Mouse (Mus musculus) liver, embryonic 14.5 days (tissue): ENCODE data around the gene Ces3b. TPM values are rescaled to one million over a fixed set of nuclear protein-coding genes. Genes with fewer than 3 reads are reported as not detected.

Source experiments
- ATAC-seq: fragments of 200-750 bp; cut with Nextera tagmentation; 2 replicates; pipeline ENCODE4 v1.8.0; 2017; ENCODE audit warnings: moderate number of reproducible peaks, mild to moderate bottlenecking, moderate library complexity; ENCODE audit not compliant: insufficient read depth
- DNase-seq, 3 experiments: peaks; one replicate each; pipeline ENCODE4 v3.0.0-alpha.2; 2012 to 2013; ENCODE audit warnings: low read depth in 3 of 3, low spot score in 3 of 3
- H3K27ac ChIP-seq: fragments of 300-500 bp; sonication (generic); 2 replicates; pipeline ENCODE4 v1.5.1; 2014; ENCODE audit warnings: moderate library complexity, mild to moderate bottlenecking, control low read depth, inconsistent platforms
- H3K27me3 ChIP-seq: fragments of 300-500 bp; sonication (generic); 2 replicates; pipeline ENCODE4 v1.6.1; 2014; ENCODE audit warnings: mild to moderate bottlenecking, low read length, moderate library complexity; ENCODE audit not compliant: control insufficient read depth, insufficient read depth
- H3K36me3 ChIP-seq: fragments of 300-500 bp; sonication (generic); replicated peaks from 2 replicates; pipeline ENCODE4 v1.6.1; 2014; ENCODE audit warnings: low read depth; ENCODE audit not compliant: control insufficient read depth, insufficient read depth
- H3K4me1 ChIP-seq, 2 experiments: fragments of 200-500 bp in 1 of 2; fragments of 300-500 bp in 1 of 2; sonication (generic) in 1 of 2; replicated peaks; 2 replicates each; pipeline ENCODE4 v1.6.1; 2012 to 2014; ENCODE audit warnings: antibody characterized with exemption in 1 of 2, inconsistent platforms in 1 of 2, low read length in 1 of 2; ENCODE audit not compliant: control insufficient read depth in 2 of 2, insufficient read depth in 2 of 2
- H3K4me2 ChIP-seq: fragments of 300-500 bp; sonication (generic); 2 replicates; pipeline ENCODE4 v1.6.1; 2014; ENCODE audit warnings: low read depth, mild to moderate bottlenecking, control low read depth, moderate library complexity
- H3K4me3 ChIP-seq, 2 experiments: fragments of 200-500 bp in 1 of 2; fragments of 300-500 bp in 1 of 2; sonication (generic) in 1 of 2; 2 replicates each; pipeline ENCODE4 v1.5.1; 2012 to 2014; ENCODE audit warnings: low read depth in 2 of 2, low read length in 2 of 2, mild to moderate bottlenecking in 2 of 2, control low read depth in 1 of 2, inconsistent platforms in 1 of 2, moderate library complexity in 1 of 2; ENCODE audit not compliant: insufficient read depth in 1 of 2
- H3K9ac ChIP-seq: fragments of 300-500 bp; sonication (generic); replicated peaks from 2 replicates; pipeline ENCODE4 v1.6.1; 2014; ENCODE audit warnings: mild to moderate bottlenecking, control low read depth, moderate library complexity
- H3K9me3 ChIP-seq: fragments of 300-500 bp; sonication (generic); 2 replicates; pipeline ENCODE4 v1.6.1; 2016; ENCODE audit warnings: low read length, mixed read lengths; ENCODE audit not compliant: control insufficient read depth
- CTCF ChIP-seq: IDR thresholded peaks from 2 replicates; pipeline ENCODE4 v1.5.1; 2016; ENCODE audit warnings: antibody characterized with exemption, low read depth, control low read depth
- EP300 ChIP-seq: IDR thresholded peaks from 2 replicates; pipeline ENCODE4 v1.6.1; 2016; ENCODE audit warnings: antibody characterized with exemption, low read depth
- WGBS: fragments of 180-500 bp; shearing (Covaris S2); extraction: QIAGEN DNeasy Blood & Tissue Kit; methylation state at CpG from one replicate; pipeline ENCODE4 v1.1.7; 2014; ENCODE audit not compliant: insufficient replicate concordance; 5-methylcytosine and 5-hydroxymethylcytosine counted together
- polyA plus RNA-seq, 2 experiments: library from polyadenylated mRNA; depleted of rRNA in 1 of 2; stranded (reverse) in 1 of 2; unstranded in 1 of 2; fragments of >200 nt; fragmentation: Nextera tagmentation in 1 of 2; extraction: Ambion mirVana in 1 of 2; gene quantifications; 2 replicates each; pipeline versions ENCODE4 v1.2.1 to v1.2.3; 2012 to 2014

Gene Ces3b
- polyA plus RNA-seq, 2 experiments, result not detected

- no peaks in the 10 kb centered on the region for H3K27me3 ChIP-seq
- H3K36me3 ChIP-seq, result no peaks in the 10 kb centered on the region
- H3K9ac ChIP-seq, result no peak overlapping the region
- no peaks in the 10 kb centered on the region for H3K4me1 ChIP-seq
- no peak for TF ChIP-seq CTCF
- TF ChIP-seq EP300, result no peak
- WGBS, result 60% methylated on average over 3 of the region's 3 CpGs
- no peak overlapping the region for H3K4me3 ChIP-seq
- no peaks in the 10 kb centered on the region for H3K9me3 ChIP-seq
- no peak overlapping the region for H3K27ac ChIP-seq
- no peak for ATAC-seq
- DNase-seq, result no peak
- H3K4me2 ChIP-seq, result no peak overlapping the region
Measured at GRCm38 (mm10) chr8:105104220-105104619, 20.7 kb downstream of the Ces3b start.

- TF ChIP-seq CTCF, result no peak
- TF ChIP-seq EP300, result no peak
- WGBS, result 63% methylated on average over 9 of the region's 9 CpGs
- no peak overlapping the region for H3K9ac ChIP-seq
- no peak overlapping the region for H3K4me2 ChIP-seq
- no peaks in the 10 kb centered on the region for H3K4me1 ChIP-seq
- H3K27me3 ChIP-seq, result no peaks in the 10 kb centered on the region
- H3K9me3 ChIP-seq, result no peaks in the 10 kb centered on the region
- no peak for ATAC-seq
- H3K4me3 ChIP-seq, result no peak overlapping the region
- H3K27ac ChIP-seq, result no peak overlapping the region
- no peak for DNase-seq
- no peaks in the 10 kb centered on the region for H3K36me3 ChIP-seq
Measured at GRCm38 (mm10) chr8:105129864-105130263, 46.3 kb downstream of the Ces3b start.

- TF ChIP-seq EP300 (no peak), CTCF (no peak)
- ATAC-seq, result no peak
- Histone ChIP-seq H3K9ac (no peak within 1 kb of the TSS), H3K4me1 (no peaks in the 10 kb centered on the region), H3K4me3 (no peak within 1 kb of the TSS), H3K4me2 (no peak within 1 kb of the TSS), H3K27ac (no peak within 1 kb of the TSS), H3K27me3 (no peaks in the 10 kb centered on the region), H3K9me3 (no peaks in the 10 kb centered on the region), H3K36me3 (no peaks in the 10 kb centered on the region)
- no peak for DNase-seq
- 64% methylated on average over 5 of the region's 5 CpGs for WGBS
Measured at GRCm38 (mm10) chr8:105131509-105131908, 48.0 kb downstream of the Ces3b start, which contains the start of gene Ces4a. Gene Ces4a (plus strand): TSS chr8:105131800.

- peak; percentile 10 to 19 (median 13) for DNase-seq
- H3K27me3 ChIP-seq, result no peaks in the 10 kb centered on the region
- H3K4me3 ChIP-seq, result no peak overlapping the region
- no peak for TF ChIP-seq EP300
- TF ChIP-seq CTCF, result peak; percentile 83
- ATAC-seq, result no peak
- no peaks in the 10 kb centered on the region for H3K4me1 ChIP-seq
- H3K36me3 ChIP-seq, result no peaks in the 10 kb centered on the region
- H3K4me2 ChIP-seq, result no peak overlapping the region
- no peak overlapping the region for H3K27ac ChIP-seq
- H3K9ac ChIP-seq, result no peak overlapping the region
- 23% methylated on average over 4 of the region's 4 CpGs for WGBS
- no peaks in the 10 kb centered on the region for H3K9me3 ChIP-seq
Measured at GRCm38 (mm10) chr8:105138423-105138822, 54.9 kb downstream of the Ces3b start.

GRCm38 (mm10) chr8:105142395-105142794 is 58.8 kb downstream of the Ces3b start:
- no peaks in the 10 kb centered on the region for H3K4me1 ChIP-seq
- H3K27me3 ChIP-seq, result no peaks in the 10 kb centered on the region
- TF ChIP-seq CTCF (no peak), EP300 (no peak)
- 28% methylated on average over 19 of the region's 19 CpGs for WGBS
- H3K27ac ChIP-seq, result no peak overlapping the region
- no peak overlapping the region for H3K9ac ChIP-seq
- H3K36me3 ChIP-seq, result no peaks in the 10 kb centered on the region
- no peak overlapping the region for H3K4me2 ChIP-seq
- no peak overlapping the region for H3K4me3 ChIP-seq
- ATAC-seq (no peak), DNase-seq (no peak)
- no peaks in the 10 kb centered on the region for H3K9me3 ChIP-seq

Other genes with a start within 250 kb of the Ces3b start
- 0.11 and 0.18 TPM in 2 replicates for gene Ces2c, start 236.7 kb upstream of the Ces3b start, polyA plus RNA-seq (2012; rRNA removed)
- gene Ces2c, start 236.7 kb upstream of the Ces3b start, polyA plus RNA-seq (2014; fragmentation: Nextera tagmentation; extraction: Ambion mirVana), result 0.06 TPM in 1 of 2 replicates, not detected in the other
- 1.5 and 2.1 TPM in 2 replicates for gene Ces2e, start 157.5 kb upstream of the Ces3b start, polyA plus RNA-seq (2012; rRNA removed)
- gene Ces2e, start 157.5 kb upstream of the Ces3b start, polyA plus RNA-seq (2014; fragmentation: Nextera tagmentation; extraction: Ambion mirVana), result 1.6 and 2.2 TPM in 2 replicates
- not detected in 2 replicates for gene Ces2f, start 136.4 kb upstream of the Ces3b start, polyA plus RNA-seq (2012; rRNA removed)
- gene Ces2f, start 136.4 kb upstream of the Ces3b start, polyA plus RNA-seq (2014; fragmentation: Nextera tagmentation; extraction: Ambion mirVana), result not detected in 2 replicates
- 21.3 and 21.5 TPM in 2 replicates for gene Ces2g, start 122.0 kb upstream of the Ces3b start, polyA plus RNA-seq (2012; rRNA removed)
- 19.7 and 21.1 TPM in 2 replicates for gene Ces2g, start 122.0 kb upstream of the Ces3b start, polyA plus RNA-seq (2014; fragmentation: Nextera tagmentation; extraction: Ambion mirVana)
- gene Ces2h, start 82.9 kb upstream of the Ces3b start, polyA plus RNA-seq (2012; rRNA removed), result not detected in 2 replicates
- not detected in 2 replicates for gene Ces2h, start 82.9 kb upstream of the Ces3b start, polyA plus RNA-seq (2014; fragmentation: Nextera tagmentation; extraction: Ambion mirVana)
- gene Ces3a, start 35.2 kb upstream of the Ces3b start, polyA plus RNA-seq (2012; rRNA removed), result 0.18 and 0.22 TPM in 2 replicates
- 0.14 and 0.23 TPM in 2 replicates for gene Ces3a, start 35.2 kb upstream of the Ces3b start, polyA plus RNA-seq (2014; fragmentation: Nextera tagmentation; extraction: Ambion mirVana)
- gene Ces4a, start 48.0 kb downstream of the Ces3b start, polyA plus RNA-seq (2012; rRNA removed), result not detected in 2 replicates
- not detected in 2 replicates for gene Ces4a, start 48.0 kb downstream of the Ces3b start, polyA plus RNA-seq (2014; fragmentation: Nextera tagmentation; extraction: Ambion mirVana)
- gene Cbfb, start 86.9 kb downstream of the Ces3b start, polyA plus RNA-seq (2012; rRNA removed), result 3.6 and 5.8 TPM in 2 replicates
- gene Cbfb, start 86.9 kb downstream of the Ces3b start, polyA plus RNA-seq (2014; fragmentation: Nextera tagmentation; extraction: Ambion mirVana), result 7.5 and 7.8 TPM in 2 replicates
- gene D230025D16Rik, start 141.4 kb downstream of the Ces3b start, polyA plus RNA-seq (2012; rRNA removed), result 10.7 and 11.9 TPM in 2 replicates
- gene D230025D16Rik, start 141.4 kb downstream of the Ces3b start, polyA plus RNA-seq (2014; fragmentation: Nextera tagmentation; extraction: Ambion mirVana), result 14.7 and 16.7 TPM in 2 replicates
- 1.6 and 1.7 TPM in 2 replicates for gene B3gnt9, start 171.4 kb downstream of the Ces3b start, polyA plus RNA-seq (2012; rRNA removed)
- 2.3 and 3.1 TPM in 2 replicates for gene B3gnt9, start 171.4 kb downstream of the Ces3b start, polyA plus RNA-seq (2014; fragmentation: Nextera tagmentation; extraction: Ambion mirVana)
- 5.5 and 6.0 TPM in 2 replicates for gene Tradd, start 180.9 kb downstream of the Ces3b start, polyA plus RNA-seq (2012; rRNA removed)
- 11.5 and 15.8 TPM in 2 replicates for gene Tradd, start 180.9 kb downstream of the Ces3b start, polyA plus RNA-seq (2014; fragmentation: Nextera tagmentation; extraction: Ambion mirVana)
- gene Fbxl8, start 180.9 kb downstream of the Ces3b start, polyA plus RNA-seq (2012; rRNA removed), result 1.0 and 1.3 TPM in 2 replicates
- 0.75 and 0.83 TPM in 2 replicates for gene Fbxl8, start 180.9 kb downstream of the Ces3b start, polyA plus RNA-seq (2014; fragmentation: Nextera tagmentation; extraction: Ambion mirVana)
- gene Hsf4, start 186.0 kb downstream of the Ces3b start, polyA plus RNA-seq (2012; rRNA removed), result 0.03 TPM in 1 of 2 replicates, not detected in the other
- gene Hsf4, start 186.0 kb downstream of the Ces3b start, polyA plus RNA-seq (2014; fragmentation: Nextera tagmentation; extraction: Ambion mirVana), result 0.08 TPM in 1 of 2 replicates, not detected in the other
- gene Nol3, start 192.4 kb downstream of the Ces3b start, polyA plus RNA-seq (2012; rRNA removed), result 0.02 and 0.03 TPM in 2 replicates
- gene Nol3, start 192.4 kb downstream of the Ces3b start, polyA plus RNA-seq (2014; fragmentation: Nextera tagmentation; extraction: Ambion mirVana), result not detected in 2 replicates
- 1.3 and 1.6 TPM in 2 replicates for gene 4931428F04Rik, start 206.1 kb downstream of the Ces3b start, polyA plus RNA-seq (2012; rRNA removed)
- gene 4931428F04Rik, start 206.1 kb downstream of the Ces3b start, polyA plus RNA-seq (2014; fragmentation: Nextera tagmentation; extraction: Ambion mirVana), result 0.48 and 0.62 TPM in 2 replicates
- 6.2 and 6.5 TPM in 2 replicates for gene Exoc3l, start 212.3 kb downstream of the Ces3b start, polyA plus RNA-seq (2012; rRNA removed)
- 4.5 and 4.7 TPM in 2 replicates for gene Exoc3l, start 212.3 kb downstream of the Ces3b start, polyA plus RNA-seq (2014; fragmentation: Nextera tagmentation; extraction: Ambion mirVana)
- 275 and 297 TPM in 2 replicates for gene E2f4, start 213.9 kb downstream of the Ces3b start, polyA plus RNA-seq (2012; rRNA removed)
- gene E2f4, start 213.9 kb downstream of the Ces3b start, polyA plus RNA-seq (2014; fragmentation: Nextera tagmentation; extraction: Ambion mirVana), result 206 and 227 TPM in 2 replicates
- 3.6 and 4.2 TPM in 2 replicates for gene Elmo3, start 221.8 kb downstream of the Ces3b start, polyA plus RNA-seq (2012; rRNA removed)
- 2.5 and 2.8 TPM in 2 replicates for gene Elmo3, start 221.8 kb downstream of the Ces3b start, polyA plus RNA-seq (2014; fragmentation: Nextera tagmentation; extraction: Ambion mirVana)
- 10.4 and 12.1 TPM in 2 replicates for gene Lrrc29, start 242.5 kb downstream of the Ces3b start, polyA plus RNA-seq (2012; rRNA removed)
- 9.1 and 11.4 TPM in 2 replicates for gene Lrrc29, start 242.5 kb downstream of the Ces3b start, polyA plus RNA-seq (2014; fragmentation: Nextera tagmentation; extraction: Ambion mirVana)
- 59.1 and 66.5 TPM in 2 replicates for gene Tmem208, start 242.6 kb downstream of the Ces3b start, polyA plus RNA-seq (2012; rRNA removed)
- gene Tmem208, start 242.6 kb downstream of the Ces3b start, polyA plus RNA-seq (2014; fragmentation: Nextera tagmentation; extraction: Ambion mirVana), result 103 and 107 TPM in 2 replicates